ENCODE assay signal across 8 mouse cellular contexts in genomic region chr19:38931566-38931890, GRCm38 (mm10). TPM values are rescaled to one million over a fixed set of nuclear protein-coding genes. Genes with fewer than 3 reads are reported as not detected.
DNase-seq lines count a peak whose midpoint lies in the region; ATAC-seq and TF ChIP-seq lines count a peak whose summit lies in the region.
"Had no signal": no experiment of that assay in that cellular context is flagged by ENCODE, and none has a peak within 500 bp of the region (broad histone marks: within the 10 kb centered on the region; RNA-seq: fewer than 3 reads in every experiment).

No protein-coding gene starts in this region.

- H3K27me3 ChIP-seq in neural tube, embryonic 11.5 days (ENCODE audit: control insufficient read depth, insufficient read depth, low read length): no peaks in the 10 kb centered on the region
- H3K27me3 ChIP-seq in erythroblast, embryonic 14.5 days (ENCODE audit: control insufficient read depth): no peaks in the 10 kb centered on the region
- no peaks in the 10 kb centered on the region for H3K27me3 ChIP-seq in limb, embryonic 14.5 days (ENCODE audit: control insufficient read depth, insufficient read depth, low read length)
- no peaks in the 10 kb centered on the region for H3K27me3 ChIP-seq in stomach, embryonic 16.5 days (ENCODE audit: control insufficient read depth, insufficient read depth, low read length)

- peak overlapping the region; percentile 58 for H3K4me2 ChIP-seq in neural tube, embryonic 11.5 days (ENCODE audit: low read depth)
- peak overlapping the region; percentile 83 for H3K4me2 ChIP-seq in limb, embryonic 14.5 days (replicated peaks; ENCODE audit: low read depth, low read length, severe bottlenecking)
- H3K4me2 ChIP-seq in stomach, embryonic 16.5 days (ENCODE audit: low read depth, low read length): peak overlapping the region; percentile 85

- H3K4me3 ChIP-seq in neural tube, embryonic 11.5 days (ENCODE audit: low read depth, low read length): peak overlapping the region; percentile 53
- H3K4me3 ChIP-seq in erythroblast, embryonic 14.5 days (replicated peaks): peak overlapping the region; percentile 84
- peak overlapping the region; percentile 90 for H3K4me3 ChIP-seq in limb, embryonic 14.5 days (replicated peaks; ENCODE audit: low read length)
- H3K4me3 ChIP-seq in stomach, embryonic 16.5 days (replicated peaks; ENCODE audit: low read length): peak overlapping the region; percentile 82

- no peaks in the 10 kb centered on the region for H3K36me3 ChIP-seq in neural tube, embryonic 11.5 days (ENCODE audit: control insufficient read depth, insufficient read depth, low read length)
- H3K36me3 ChIP-seq in erythroblast, embryonic 14.5 days (ENCODE audit: control insufficient read depth): peaks cover 47% of the 10 kb centered on the region
- H3K36me3 ChIP-seq in limb, embryonic 14.5 days (ENCODE audit: control insufficient read depth, insufficient read depth, low read length): peaks cover 16% of the 10 kb centered on the region
- no peaks in the 10 kb centered on the region for H3K36me3 ChIP-seq in stomach, embryonic 16.5 days (ENCODE audit: control insufficient read depth, insufficient read depth, low read length)

- no peaks in the 10 kb centered on the region for H3K9me3 ChIP-seq in neural tube, embryonic 11.5 days (ENCODE audit: control insufficient read depth, low read length)
- H3K9me3 ChIP-seq in erythroblast, embryonic 14.5 days (ENCODE audit: control insufficient read depth, low read length): no peaks in the 10 kb centered on the region
- H3K9me3 ChIP-seq in limb, embryonic 14.5 days (ENCODE audit: control insufficient read depth, low read length): no peaks in the 10 kb centered on the region
- H3K9me3 ChIP-seq in stomach, embryonic 16.5 days (replicated peaks; ENCODE audit: control insufficient read depth, low read length): no peaks in the 10 kb centered on the region

- peak overlapping the region; percentile 80 for H3K9ac ChIP-seq in neural tube, embryonic 11.5 days (ENCODE audit: low read length)
- peak overlapping the region; percentile 89 for H3K9ac ChIP-seq in limb, embryonic 14.5 days (ENCODE audit: low read depth, low read length, severe bottlenecking)
- H3K9ac ChIP-seq in stomach, embryonic 16.5 days (ENCODE audit: low read length): peak overlapping the region; percentile 92

- no peak for TF ChIP-seq POLR2A in limb, embryonic 14.5 days (IDR thresholded peaks at IDR 0.05; ENCODE audit: borderline replicate concordance, extremely low read depth, insufficient read depth, insufficient read length)

- no peak overlapping the region for H3K27ac ChIP-seq in neural tube, embryonic 11.5 days (ENCODE audit: low read depth, low read length)
- 0 out of 2 replicates have a peak overlapping the region, but pooled peaks have one; percentile 80 for H3K27ac ChIP-seq in limb, embryonic 14.5 days (replicated peaks; ENCODE audit: low read depth, low read length)
- no peak overlapping the region for H3K27ac ChIP-seq in stomach, embryonic 16.5 days (ENCODE audit: low read length)

- WGBS in neural tube, embryonic 11.5 days: 2% methylated on average over 6 of the region's 6 CpGs
- 2% methylated on average over 6 of the region's 6 CpGs for WGBS in limb, embryonic 14.5 days
- WGBS in stomach, embryonic 16.5 days: 1% methylated on average over 6 of the region's 6 CpGs

- DNase-seq in neural tube, embryonic 11.5 days (ENCODE audit: low spot score): no peak
- no peak for DNase-seq in neural tube, embryonic 10.5 days (ENCODE audit: extremely low spot score, low spot score)
- no peak for DNase-seq in limb, embryonic 14.5 days (ENCODE audit: low spot score)
- no peak for DNase-seq in spleen, postnatal 14 days (ENCODE audit: low spot score in 2 of 2)
- no peak for DNase-seq in right cerebral cortex, postnatal 36 days (ENCODE audit: low spot score in 2 of 2)
- DNase-seq: cerebellum, adult 11 months had no signal

- 0 out of 2 replicates have a peak, but pooled peaks have one; percentile 5 for ATAC-seq in neural tube, embryonic 11.5 days (ENCODE audit: insufficient read depth, low FRiP score, low TSS enrichment)
- ATAC-seq in limb, embryonic 14.5 days (ENCODE audit: low FRiP score, low read depth): no peak; the same call in 1 of the 2 replicates
- ATAC-seq in stomach, embryonic 16.5 days (ENCODE audit: insufficient read depth, low FRiP score): no peak

- H3K4me1 ChIP-seq in neural tube, embryonic 11.5 days (ENCODE audit: control insufficient read depth, insufficient read depth, low read length): no peaks in the 10 kb centered on the region
- peaks cover 37% of the 10 kb centered on the region for H3K4me1 ChIP-seq in erythroblast, embryonic 14.5 days (ENCODE audit: control insufficient read depth)
- H3K4me1 ChIP-seq in limb, embryonic 14.5 days (ENCODE audit: control insufficient read depth, insufficient read depth, low read length): peaks cover 6% of the 10 kb centered on the region
- peaks cover 7% of the 10 kb centered on the region for H3K4me1 ChIP-seq in stomach, embryonic 16.5 days (ENCODE audit: control insufficient read depth, insufficient read depth, low read length)

RNA-seq across cellular contexts. Expression of gene Hells, which starts 0.8 kb away (rescaled TPM):
- 72.7 and 74.7 TPM in 2 replicates for polyA plus RNA-seq in neural tube, embryonic 11.5 days (2014; fragmentation: Nextera tagmentation; extraction: Ambion mirVana)
- polyA plus RNA-seq in erythroblast, embryonic 14.5 days (2012): 0.28 and 0.35 TPM in 2 replicates
- 18.5 and 23.3 TPM in 2 replicates for polyA plus RNA-seq in limb, embryonic 14.5 days (2012; rRNA removed)
- 35.3 and 43.0 TPM in 2 replicates for polyA plus RNA-seq in limb, embryonic 14.5 days (2014; fragmentation: Nextera tagmentation; extraction: Ambion mirVana)
- polyA plus RNA-seq in stomach, embryonic 16.5 days (2015; fragmentation: Nextera tagmentation; extraction: Ambion mirVana): 34.5 and 40.3 TPM in 2 replicates

Comparison
In these comparisons a context has a peak if more than half of its experiments do, and no peak if none do; other contexts are left out.
1. RNA of gene Hells, which starts 0.8 kb away (polyA plus RNA-seq): 72.7 to 74.7 TPM in neural tube, embryonic 11.5 days, 34.5 to 40.3 TPM in stomach, embryonic 16.5 days and 18.5 to 43.0 TPM in limb, embryonic 14.5 days; 0.28 to 0.35 TPM in erythroblast, embryonic 14.5 days; every median in the first group is over 10 times any median in the second.
2. Peak in every context shown above with its lines, with median percentiles within 50 percentile points of each other: H3K4me2 ChIP-seq, H3K4me3 ChIP-seq and H3K9ac ChIP-seq.